In the genomic region with DNA sequence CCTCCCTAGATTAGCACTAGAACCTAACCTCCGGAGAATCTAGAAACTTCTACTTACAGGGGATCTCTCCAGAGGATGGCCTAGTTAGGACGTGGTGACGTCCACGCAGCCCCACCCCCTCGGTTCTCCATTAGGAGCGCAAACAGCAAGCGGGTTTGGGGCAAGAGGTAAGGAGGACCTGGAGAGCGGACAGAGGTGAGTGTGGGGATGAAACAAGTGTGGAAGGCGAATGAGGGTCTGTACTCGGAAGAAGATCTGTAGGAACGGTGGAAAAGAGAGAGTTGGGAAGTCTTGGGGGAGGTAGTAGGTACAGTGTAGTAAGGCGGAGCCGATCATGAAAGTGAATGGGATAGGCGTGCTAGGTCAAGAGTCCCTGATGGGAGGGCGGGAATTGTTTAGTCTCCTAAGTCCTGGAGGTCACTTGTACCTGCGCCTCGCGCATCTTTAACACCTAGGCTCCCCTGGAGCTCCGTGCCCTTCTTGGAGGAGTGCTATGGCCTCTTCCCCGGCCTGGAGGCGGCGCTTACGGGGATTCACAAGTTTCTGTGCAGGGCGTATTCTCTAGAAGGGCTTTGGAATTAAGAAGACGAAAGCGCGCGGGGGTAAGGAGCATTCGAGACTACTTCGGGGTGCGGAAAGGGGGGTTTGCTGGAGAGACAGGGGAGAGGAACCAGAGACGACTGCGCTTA, we compare ENCODE assay signal across 8 mouse cellular contexts. TPM values are rescaled to one million over a fixed set of nuclear protein-coding genes. Genes with fewer than 3 reads are reported as not detected.
DNase-seq lines count a peak whose midpoint lies in the region; TF ChIP-seq lines count a peak whose summit lies in the region.

No protein-coding gene starts in this region.

- H3K27ac ChIP-seq in layer of hippocampus, adult 2 months = no peak overlapping the region

- no peak for TF ChIP-seq CTCF in layer of hippocampus, adult 2 months (conservative IDR thresholded peaks at IDR 0.05)

- peak overlapping the region; percentile 54 for H3K4me3 ChIP-seq in layer of hippocampus, adult 2 months

- no peak for DNase-seq in layer of hippocampus, adult 2 months (ENCODE audit: low spot score in 2 of 2)
- no peak for DNase-seq in layer of hippocampus, postnatal 14 days (ENCODE audit: low spot score in 2 of 2)
- DNase-seq in embryo, embryonic 11 days = peak; percentile 75
- DNase-seq in heart, adult 9 months (ENCODE audit: low spot score in 2 of 2) = peak; percentile 49 to 58
- DNase-seq in kidney, adult 9 months = peak; percentile 29
- peak; percentile 56 for DNase-seq in lung, postnatal 10 days
- peak; percentile 21 for DNase-seq in retina, postnatal 7 days (ENCODE audit: low read depth, low spot score)
- DNase-seq in adipocyte (ENCODE audit: low spot score) = no peak

RNA-seq across cellular contexts. Expression of gene Utf1, which starts 6.8 kb away (rescaled TPM):
- total RNA-seq in layer of hippocampus, adult 2 months (2021) = not detected
- not detected for total RNA-seq in layer of hippocampus, postnatal 14 days (2021)

RNA-seq across cellular contexts. Expression of gene 6430531B16Rik, which starts 28.1 kb away (rescaled TPM):
- 1 to 10 TPM; 1.3 to 1.5 TPM for total RNA-seq in layer of hippocampus, adult 2 months (2021)
- under 1 TPM; 0.39 to 0.83 TPM for total RNA-seq in layer of hippocampus, postnatal 14 days (2021)

RNA-seq across cellular contexts. Expression of gene Adam8, which starts 41.9 kb away (rescaled TPM):
- 1 to 10 TPM; 3.4 to 6.0 TPM for total RNA-seq in layer of hippocampus, adult 2 months (2021)
- total RNA-seq in layer of hippocampus, postnatal 14 days (2021) = 1 to 10 TPM; 1.5 to 1.9 TPM

RNA-seq across cellular contexts. Expression of gene Kndc1, which starts 55.9 kb away (rescaled TPM):
- total RNA-seq in layer of hippocampus, adult 2 months (2021) = 10 to 100 TPM; 80.3 to 87.0 TPM
- total RNA-seq in layer of hippocampus, postnatal 14 days (2021) = 10 to 100 TPM; 78.2 to 96.6 TPM

Comparison
In these comparisons a context has a peak if more than half of its experiments do, and no peak if none do; other contexts are left out.
1. DNase-seq: peak in embryo, embryonic 11 days (single experiment), heart, adult 9 months (2 of 2), kidney, adult 9 months (single experiment), lung, postnatal 10 days (single experiment) and retina, postnatal 7 days (single experiment); none in layer of hippocampus, adult 2 months (0 of 2), layer of hippocampus, postnatal 14 days (0 of 2) and adipocyte (single experiment).